Mouse (Mus musculus) lung, adult 18-20 months (tissue): Measurements from ENCODE around the gene 4930544D05Rik.

Source experiments
- DNase-seq, 2 experiments: peaks; one replicate each; pipeline ENCODE4 v3.0.0; 2022; ENCODE audit warnings: mixed read lengths in 2 of 2

Gene 4930544D05Rik

DNA sequence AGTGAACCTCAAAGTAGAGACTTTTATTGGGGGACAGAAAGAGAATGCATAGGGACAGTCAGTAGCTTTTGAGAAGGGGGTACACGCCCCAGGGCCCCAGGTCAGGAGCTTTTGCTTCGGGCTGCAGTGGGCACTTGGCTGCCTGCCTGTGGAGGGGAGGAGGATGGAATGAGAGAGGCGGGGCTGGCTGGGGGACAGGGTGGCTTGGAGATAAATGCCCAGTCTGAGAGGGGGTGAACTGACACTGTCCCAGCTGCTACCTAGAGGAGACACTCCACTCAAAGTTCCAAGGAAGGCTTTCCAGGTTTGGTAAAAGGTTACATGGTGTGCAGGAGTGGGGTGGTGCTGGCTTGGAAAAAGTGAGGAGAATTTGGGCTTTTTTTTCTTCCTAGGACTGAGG is 41.3 kb downstream of the 4930544D05Rik start, which contains the start of gene Eno3:
Eno3 (plus strand) TSS at position 239 of the 400 bp plus-strand sequence.
- no peak for DNase-seq

DNA sequence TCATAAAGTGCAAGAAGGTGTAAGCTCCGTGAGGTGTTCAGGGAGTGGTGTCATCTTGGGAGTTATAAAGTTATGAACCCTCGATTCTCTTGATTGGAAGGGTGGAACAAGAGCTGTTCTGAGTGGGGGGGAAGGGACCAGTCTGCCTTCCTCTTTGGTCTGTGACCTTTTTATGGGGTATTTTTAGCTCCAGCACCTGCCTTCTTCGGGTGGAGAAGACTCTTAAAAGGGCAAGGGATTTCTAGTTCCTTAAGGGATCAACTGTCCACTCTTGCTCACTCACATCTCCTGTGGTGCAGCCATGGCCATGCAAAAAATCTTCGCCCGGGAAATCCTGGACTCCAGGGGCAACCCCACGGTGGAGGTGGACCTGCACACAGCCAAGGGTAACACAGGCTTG is 41.9 kb downstream of the 4930544D05Rik start:
- DNase-seq, result no peak

DNA sequence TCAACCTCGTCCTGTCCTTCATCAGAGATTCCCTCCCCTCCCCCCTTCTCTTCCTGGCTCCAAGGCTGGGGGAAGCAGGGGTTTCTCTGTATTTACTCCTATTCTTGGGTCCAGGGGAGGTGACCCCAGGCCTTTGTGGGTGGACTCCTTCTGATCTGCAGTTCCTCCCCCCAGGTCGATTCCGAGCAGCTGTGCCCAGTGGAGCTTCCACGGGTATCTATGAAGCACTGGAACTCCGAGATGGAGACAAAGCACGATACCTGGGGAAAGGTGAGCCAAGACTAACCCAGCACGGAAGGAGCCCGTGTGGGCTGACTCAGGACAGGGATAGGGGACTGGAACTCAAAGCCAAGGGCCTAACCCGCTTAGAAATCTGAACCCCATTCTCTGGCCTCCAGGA is 42.3 kb downstream of the 4930544D05Rik start:
- no peak for DNase-seq

DNA sequence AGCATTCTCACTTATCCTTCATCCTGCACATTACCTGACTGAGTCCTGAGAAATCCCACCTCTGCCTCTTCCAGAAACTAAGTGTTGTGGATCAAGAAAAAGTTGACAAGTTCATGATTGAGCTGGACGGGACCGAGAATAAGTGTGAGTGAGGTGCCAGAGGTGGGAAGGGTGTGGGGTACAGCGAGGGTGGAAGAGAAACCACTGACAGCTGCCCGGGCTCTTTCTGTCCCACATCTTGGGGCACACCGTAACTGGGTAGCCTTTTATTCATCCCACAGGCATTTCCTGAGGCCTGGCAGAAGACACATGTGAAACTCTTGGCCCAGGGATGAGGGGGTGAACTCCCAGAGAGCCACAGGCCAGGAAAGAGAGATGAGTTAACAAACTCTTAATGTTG is 42.9 kb downstream of the 4930544D05Rik start:
- no peak for DNase-seq

DNA sequence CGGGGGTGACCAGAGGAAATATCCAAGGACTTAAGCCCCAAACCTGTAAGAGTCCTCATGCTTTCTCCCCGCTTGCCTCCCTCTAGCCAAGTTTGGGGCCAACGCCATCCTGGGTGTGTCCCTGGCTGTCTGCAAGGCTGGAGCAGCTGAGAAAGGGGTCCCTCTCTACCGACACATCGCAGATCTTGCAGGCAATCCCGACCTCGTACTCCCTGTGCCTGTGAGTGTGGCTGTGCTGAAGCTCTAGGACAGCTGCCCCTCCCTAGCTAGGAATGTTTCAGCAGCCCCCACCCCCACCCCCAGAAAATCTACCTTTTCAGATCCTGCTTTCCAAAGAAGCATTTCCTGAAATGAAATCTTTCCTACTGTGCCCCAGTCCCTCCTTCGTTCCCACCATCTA is 43.3 kb downstream of the 4930544D05Rik start:
- no peak for DNase-seq

DNA sequence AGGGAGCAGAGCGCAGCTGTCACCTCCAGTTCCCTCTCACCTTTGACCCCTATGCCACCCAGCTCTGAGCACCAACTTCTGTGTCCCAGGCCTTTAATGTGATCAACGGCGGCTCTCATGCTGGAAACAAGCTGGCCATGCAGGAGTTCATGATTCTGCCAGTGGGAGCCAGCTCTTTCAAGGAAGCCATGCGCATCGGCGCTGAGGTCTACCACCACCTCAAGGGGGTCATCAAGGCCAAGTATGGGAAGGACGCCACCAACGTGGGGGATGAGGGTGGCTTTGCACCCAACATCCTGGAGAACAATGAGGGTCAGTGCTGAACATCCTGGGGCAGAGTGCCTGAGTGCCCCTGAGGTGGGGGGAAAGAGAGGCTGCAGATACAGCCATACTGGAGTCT is 44.9 kb downstream of the 4930544D05Rik start:
- no peak for DNase-seq

DNA sequence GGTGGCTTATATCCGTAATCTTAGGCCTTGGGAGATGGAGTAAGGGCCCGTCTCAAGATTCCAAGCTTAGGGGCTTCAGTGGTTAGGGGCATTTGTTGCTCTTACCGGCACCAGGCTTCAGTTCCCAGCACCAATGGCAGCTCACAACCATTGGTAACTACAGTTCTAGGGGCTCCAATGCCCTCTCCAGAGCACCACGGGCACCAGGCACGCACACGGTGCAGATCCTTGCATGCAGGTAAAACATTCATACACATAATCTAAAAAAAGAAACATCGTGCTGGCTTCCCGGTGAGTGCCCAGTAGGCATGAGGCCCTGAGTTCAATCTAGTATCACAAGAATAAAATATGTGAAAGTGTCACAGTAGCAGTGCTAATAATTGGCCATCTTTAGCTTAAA is 47.5 kb downstream of the 4930544D05Rik start:
- no peak for DNase-seq

DNA sequence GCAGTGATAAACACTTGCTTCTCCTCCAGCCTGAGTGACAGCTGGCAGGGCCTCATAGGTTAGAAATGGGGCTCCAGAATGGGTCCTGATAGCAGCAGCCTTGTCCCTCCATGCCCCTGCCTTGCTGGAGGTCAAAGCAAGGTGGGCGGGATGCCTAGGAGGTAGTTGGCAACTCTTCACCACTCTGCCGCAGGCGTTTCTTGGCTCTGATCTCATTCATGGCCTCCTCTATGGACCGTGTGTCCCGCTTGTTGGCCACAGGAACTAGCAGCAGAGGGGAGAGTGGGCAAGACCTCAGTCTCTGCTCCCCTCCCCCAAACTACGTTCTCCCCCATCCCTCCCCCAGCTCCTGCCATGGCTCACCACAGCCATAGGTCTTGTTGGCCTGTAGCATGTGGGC is 48.3 kb downstream of the 4930544D05Rik start:
- no peak for DNase-seq

DNA sequence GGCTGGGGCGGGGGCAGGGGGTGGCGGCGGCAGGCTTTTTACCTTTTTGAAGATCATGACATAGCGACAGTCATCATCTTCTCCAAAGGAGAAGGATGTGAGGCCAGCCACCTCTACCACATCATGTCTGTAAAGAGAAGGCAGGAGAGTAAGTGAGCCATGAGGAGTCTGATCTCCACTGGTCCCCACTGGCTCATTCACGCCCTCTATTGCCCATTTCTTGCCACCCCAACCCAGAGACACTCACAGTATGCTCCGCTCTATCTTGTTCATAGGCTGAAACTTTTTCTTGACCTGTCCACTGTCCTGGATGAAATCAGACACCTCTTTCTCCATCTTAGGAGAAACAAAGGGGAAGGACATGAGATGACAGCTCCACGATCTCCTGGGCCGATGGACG is 49.1 kb downstream of the 4930544D05Rik start:
- DNase-seq, result no peak
